Mouse (Mus musculus): ENCODE results near the gene Bin2. TPM values are rescaled to one million over a fixed set of nuclear protein-coding genes. Genes with fewer than 3 reads are reported as not detected.
"Not testable (repeated sequence)": the region's sequence is repeated elsewhere in the genome, so short reads cannot be mapped to it uniquely, and the experiment has no call there.

Bin2 gene
- total RNA-seq, 4 experiments from 2014 or later = 0.36 to 0.40 TPM; not detected in 2

GRCm38 (mm10) chr15:100621671-100622070, 47.7 kb downstream of the Bin2 start:
- not testable (repeated sequence) for DNase-seq (ENCODE audit: low spot score in 2 of 2)

- DNase-seq (ENCODE audit: low spot score in 2 of 2) = no peak
These were observed 50.2 kb downstream of the Bin2 start for GRCm38 (mm10) chr15:100619200-100619599.

- DNase-seq (ENCODE audit: low spot score in 2 of 2) = no peak
These were observed 53.1 kb downstream of the Bin2 start for GRCm38 (mm10) chr15:100616221-100616620.

- peak; percentile 73 to 84 for DNase-seq (ENCODE audit: low spot score in 2 of 2)
These were observed 53.5 kb downstream of the Bin2 start for GRCm38 (mm10) chr15:100615825-100616220.

DNA sequence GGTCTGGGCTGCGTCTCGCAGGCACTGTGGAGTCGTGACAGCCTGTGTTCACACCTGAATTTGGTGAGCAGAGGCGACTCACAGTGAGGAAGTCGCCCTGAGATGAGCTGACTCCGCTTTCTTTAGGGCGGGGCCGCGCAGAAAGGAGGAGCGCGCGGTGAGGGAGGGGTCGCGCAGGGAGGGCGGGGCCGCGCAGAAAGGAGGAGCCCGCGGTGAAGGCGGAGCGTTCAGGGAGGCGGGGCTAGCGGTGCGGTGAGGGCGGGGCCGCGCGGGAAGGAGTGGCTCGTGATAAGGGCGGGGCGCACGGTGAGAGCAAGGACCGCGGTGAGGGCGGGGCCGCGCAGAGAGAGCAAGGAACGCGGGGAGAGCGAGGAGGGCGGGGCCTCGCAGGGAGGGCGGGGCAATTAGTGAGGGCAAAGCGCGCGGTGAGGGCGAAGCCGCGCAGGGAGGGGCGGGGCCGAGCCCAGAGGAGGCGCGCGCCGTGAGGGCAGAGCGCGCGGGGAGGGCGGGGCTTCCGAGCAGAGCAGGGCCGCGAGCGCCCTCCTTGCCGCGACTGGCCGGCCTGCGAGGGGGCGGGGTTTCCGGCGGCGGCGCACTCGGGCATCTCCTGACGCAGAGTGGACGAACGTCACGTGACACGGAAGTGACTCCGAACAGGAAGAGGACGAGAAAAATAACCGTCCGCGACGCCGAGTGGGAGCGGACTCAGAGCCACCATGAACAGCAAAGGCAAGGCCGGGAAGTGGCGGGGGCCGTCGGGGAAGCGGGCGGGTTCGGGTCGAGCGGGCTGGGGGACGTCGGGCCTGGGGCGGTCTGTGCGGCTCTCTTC, 54.1 kb downstream of the Bin2 start, which contains the start of gene Dazap2:
Gene Dazap2 (plus strand): TSS at position 354 of the 829 bp plus-strand sequence.
- DNase-seq (ENCODE audit: low spot score in 2 of 2) = peak; percentile 96 to 98

DNA sequence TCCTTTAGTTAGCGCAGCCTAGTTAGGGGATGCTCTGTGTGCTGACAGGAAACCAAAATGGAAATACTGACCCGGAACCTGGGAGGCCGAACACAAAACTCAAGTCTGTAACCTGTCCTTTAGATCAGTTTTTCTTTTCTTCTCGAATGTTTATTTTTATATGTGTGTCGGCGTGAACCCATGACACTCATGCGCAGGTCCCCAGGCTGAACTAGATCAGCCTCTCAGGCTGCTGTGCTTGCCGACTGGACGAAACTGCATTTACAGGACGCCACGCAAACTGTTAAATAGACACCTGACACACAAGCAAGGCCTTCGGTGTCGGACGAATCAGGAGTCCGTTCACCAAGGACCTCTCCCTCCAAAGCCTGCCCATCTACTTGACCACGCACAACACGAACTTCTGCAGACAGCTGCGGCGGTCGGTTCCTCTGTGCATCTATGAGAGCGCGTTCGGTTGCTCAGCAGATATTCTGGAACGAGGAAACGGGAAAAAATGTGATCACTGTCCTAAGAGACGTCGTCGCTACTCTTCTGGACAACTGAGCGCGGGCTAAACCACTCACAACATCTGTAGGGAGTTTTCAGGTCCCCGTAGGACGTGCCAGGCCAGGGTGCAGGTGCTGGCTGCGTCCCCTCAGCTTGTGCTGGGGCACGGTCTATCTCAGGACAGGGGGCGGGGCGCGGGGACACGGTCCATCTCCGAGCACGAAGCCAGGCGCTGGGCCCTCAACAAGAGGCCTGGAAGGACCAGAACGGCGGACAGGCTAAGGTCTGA, 54.9 kb downstream of the Bin2 start:
- no peak for DNase-seq (ENCODE audit: low spot score in 2 of 2)

DNA sequence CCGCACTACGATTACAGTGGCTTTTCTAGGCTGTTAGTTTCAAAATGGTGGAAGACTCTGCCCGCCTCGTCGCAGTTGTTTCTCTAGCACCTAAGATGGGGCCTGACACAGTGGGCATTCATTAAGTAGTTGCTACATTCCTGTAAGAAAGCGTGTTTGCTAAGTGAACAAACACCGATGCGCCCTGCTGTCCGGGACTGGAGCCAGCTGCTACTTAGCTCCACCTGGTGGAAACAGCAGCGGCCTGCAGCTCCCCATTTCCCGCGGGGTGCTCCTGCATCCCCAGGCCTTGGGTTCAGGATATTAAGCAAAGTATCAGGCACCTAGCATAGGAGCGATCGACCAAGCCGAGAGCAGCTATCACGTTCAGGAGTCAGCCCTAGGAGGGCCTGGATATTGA, 55.8 kb downstream of the Bin2 start:
- DNase-seq (ENCODE audit: low spot score in 2 of 2) = peak; percentile 52 to 60

- no peak for DNase-seq (ENCODE audit: low spot score in 2 of 2)
These were observed 56.9 kb downstream of the Bin2 start for GRCm38 (mm10) chr15:100612432-100612831.

DNA sequence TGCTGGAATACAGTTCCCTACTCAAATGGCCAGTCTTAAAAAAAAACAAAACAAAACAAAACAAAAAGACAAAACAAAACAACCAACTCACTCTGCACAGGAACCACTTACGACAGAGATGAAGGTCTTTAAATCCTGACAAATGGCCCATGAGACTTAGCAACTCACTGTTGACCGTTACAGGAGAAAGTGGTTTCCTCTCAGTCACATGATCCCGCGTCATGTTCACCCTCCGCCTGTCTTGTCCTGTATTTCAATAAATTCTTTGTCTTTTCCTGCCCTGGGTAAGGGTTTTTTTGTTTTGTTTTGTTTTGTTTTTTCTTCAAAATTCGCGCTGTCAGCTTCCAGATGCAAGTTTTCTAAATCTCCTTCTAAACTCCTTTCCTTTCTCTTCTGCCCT, 57.4 kb downstream of the Bin2 start:
- DNase-seq (ENCODE audit: low spot score in 2 of 2) = no peak

DNA sequence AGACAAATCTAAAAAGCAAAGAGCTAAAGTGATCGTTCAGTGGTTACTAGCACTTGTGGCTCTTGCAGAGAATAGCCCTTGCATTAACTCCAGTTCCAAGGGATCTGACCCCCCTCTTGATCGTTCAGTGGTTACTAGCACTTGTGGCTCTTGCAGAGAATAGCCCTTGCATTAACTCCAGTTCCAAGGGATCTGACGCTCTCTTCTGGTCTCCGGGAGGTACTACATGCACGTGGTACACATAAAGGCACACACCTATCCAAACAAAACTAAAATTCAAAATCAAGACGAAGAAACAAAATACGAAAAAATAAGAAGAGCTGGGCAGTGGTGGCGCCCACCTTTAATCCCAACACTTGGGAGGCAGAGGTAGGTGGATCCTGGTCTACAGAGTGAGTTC, 62.7 kb downstream of the Bin2 start:
- not testable (repeated sequence) for DNase-seq (ENCODE audit: low spot score in 2 of 2)

DNA sequence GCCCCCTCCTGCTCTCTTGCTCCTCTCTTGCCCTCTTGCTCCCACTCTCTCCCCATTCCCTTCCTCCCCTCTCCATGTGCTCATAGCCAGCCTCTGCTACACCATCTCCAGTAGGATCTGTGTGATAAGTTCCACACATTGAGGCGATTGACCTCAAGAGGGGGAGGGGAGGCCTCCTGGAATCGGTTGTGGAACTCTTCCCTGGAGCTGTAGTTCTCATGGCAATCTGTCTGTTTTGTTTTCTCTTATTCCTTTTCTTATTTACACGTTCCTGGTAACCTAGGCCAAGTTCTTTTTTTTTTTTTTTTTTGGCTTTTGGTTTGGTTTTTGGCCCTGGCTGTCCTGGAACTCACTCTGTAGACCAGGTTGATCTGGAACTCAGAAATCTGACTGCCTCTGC, 67.7 kb downstream of the Bin2 start:
- no peak for DNase-seq (ENCODE audit: low spot score in 2 of 2)

GRCm38 (mm10) chr15:100600696-100601272, 68.6 kb downstream of the Bin2 start:
- no peak for DNase-seq (ENCODE audit: low spot score in 2 of 2)

DNA sequence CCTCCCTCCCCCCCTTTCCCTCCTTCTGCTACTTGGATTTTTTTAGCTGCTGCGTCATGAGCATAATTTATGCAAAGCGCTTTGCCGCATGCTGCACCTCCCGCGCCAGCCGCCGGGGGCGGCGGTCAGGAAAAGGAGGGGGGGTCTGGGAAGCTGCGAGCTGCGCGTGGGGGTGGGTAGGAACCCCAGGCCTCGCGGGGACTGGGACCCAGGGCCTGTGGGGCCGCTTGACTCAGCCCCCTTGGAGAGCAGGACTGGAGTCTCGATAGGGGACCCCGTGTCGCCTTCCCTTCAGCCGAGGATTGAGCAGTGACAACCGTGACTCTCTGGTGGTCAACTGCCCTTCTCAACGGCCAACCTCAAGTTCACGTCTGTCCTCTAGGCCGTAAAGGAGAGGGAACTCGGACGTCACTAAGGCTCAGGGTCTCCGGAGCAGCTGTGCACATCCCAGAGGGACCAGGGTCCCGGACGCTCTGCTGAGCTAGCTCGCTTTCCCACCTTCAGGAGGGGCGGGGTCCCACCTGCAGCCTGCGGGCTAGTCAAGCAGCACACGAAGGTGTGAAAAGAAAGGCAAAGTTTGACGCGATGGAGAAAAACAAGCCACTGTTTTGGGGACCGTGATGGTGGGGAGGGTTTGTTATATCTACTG, 69.2 kb downstream of the Bin2 start:
- peak; percentile 36 to 59 for DNase-seq (ENCODE audit: low spot score in 2 of 2)

DNA sequence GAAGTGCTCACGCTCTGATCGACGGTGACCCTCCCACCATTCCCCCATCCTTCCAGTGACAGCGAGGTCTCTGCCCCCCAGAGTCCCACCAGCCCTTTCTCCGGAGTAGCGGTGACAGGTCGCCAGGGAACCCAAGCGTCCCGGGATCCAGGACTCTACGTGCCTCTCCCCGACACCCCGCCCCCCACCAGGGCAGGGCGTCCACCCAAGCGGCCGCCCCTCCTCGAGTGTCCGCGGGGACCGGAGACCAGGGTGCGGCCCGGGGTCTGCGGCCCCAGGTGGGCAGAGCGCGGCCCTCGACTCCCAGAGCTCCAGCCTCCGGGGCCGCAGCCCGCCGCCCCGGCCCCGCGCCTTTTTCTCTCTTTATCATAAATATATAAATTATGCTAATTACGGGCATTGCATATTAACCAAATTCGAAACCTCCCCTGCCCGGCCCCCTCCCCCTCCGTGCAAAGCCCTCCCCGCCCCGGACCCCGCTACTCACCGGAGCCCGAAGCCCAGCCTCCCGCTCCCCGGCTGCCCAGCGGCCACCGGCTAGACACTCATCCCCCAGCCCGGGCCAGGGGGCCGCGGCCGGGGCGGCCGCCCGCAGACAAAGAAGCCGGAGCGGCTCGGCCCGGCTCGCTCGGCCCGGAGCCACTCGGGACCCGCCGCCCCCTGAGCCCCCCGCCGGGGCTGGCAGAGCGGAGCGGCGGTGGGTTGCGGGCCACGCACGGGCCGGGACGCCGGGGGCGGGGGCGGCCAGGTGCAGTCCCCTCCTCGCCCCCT, 69.9 kb downstream of the Bin2 start, which contains the start of gene Pou6f1:
Gene Pou6f1 (minus strand): TSS at position 709 of the 771 bp plus-strand sequence.
- peak; percentile 24 to 30 for DNase-seq (ENCODE audit: low spot score in 2 of 2)

GRCm38 (mm10) chr15:100598883-100599275, 70.5 kb downstream of the Bin2 start:
- peak in 1 of 2 experiments; percentile 23 for DNase-seq (ENCODE audit: low spot score in 2 of 2)

- DNase-seq (ENCODE audit: low spot score in 2 of 2) = no peak
These were observed 71.0 kb downstream of the Bin2 start for GRCm38 (mm10) chr15:100598287-100598882.

DNA sequence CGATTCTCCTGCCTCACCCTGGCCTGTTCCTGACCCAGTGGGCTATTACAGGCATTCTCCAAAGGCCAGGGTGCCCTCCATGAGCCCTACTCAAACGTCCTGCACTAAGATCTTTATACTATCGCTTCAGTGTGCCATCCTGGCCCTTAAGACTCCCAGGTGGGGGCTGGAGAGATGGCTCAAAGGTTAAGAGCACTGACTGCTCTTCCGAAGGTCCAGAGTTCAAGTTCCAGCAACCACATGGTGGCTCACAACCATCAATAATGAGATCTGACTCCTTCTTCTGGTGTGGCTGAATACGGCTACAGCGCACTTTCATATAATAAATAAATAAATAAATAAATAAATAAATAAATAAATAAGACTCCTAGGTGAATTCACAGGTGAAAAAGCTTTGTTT, 76.5 kb downstream of the Bin2 start:
- DNase-seq (ENCODE audit: low spot score in 2 of 2) = no peak
